Mouse (Mus musculus) erythroblast, embryonic 14.5 days (primary cell): ENCODE data around the gene Pid1.

Source experiments
- GATA1 ChIP-seq: IDR thresholded peaks from 2 replicates; pipeline ENCODE4 v1.6.1; 2012; ENCODE audit warnings: low read length, inconsistent platforms, mixed read lengths
- TAL1 ChIP-seq: IDR thresholded peaks from 3 replicates; pipeline ENCODE4 v1.6.1; 2012; ENCODE audit warnings: low read length, inconsistent platforms, mixed read lengths

- TF ChIP-seq TAL1: no peak
- TF ChIP-seq GATA1: no peak
Observed at GRCm38 (mm10) chr1:84087957-84088356, 276.0 kb downstream of the Pid1 start.
